Mouse (Mus musculus) spleen, postnatal 4 days (tissue): ENCODE measurements around the gene Tbc1d2b.

Experiments used
- DNase-seq, 2 experiments: peaks; one replicate each; pipeline ENCODE4 v3.0.0; 2022; ENCODE audit warnings: low spot score in 2 of 2

Gene Tbc1d2b

GRCm38 (mm10) chr9:90265322-90266039, 5.1 kb downstream of the Tbc1d2b start:
- DNase-seq, result peak in 1 of 2 experiments; percentile 45

- DNase-seq, result peak in 1 of 2 experiments; percentile 50
Observed at GRCm38 (mm10) chr9:90263340-90263679, 7.3 kb downstream of the Tbc1d2b start.

- peak in 1 of 2 experiments; percentile 8 for DNase-seq
Observed at GRCm38 (mm10) chr9:90262591-90263339, 7.8 kb downstream of the Tbc1d2b start.

- DNase-seq, result peak in 1 of 2 experiments; percentile 12
Observed at GRCm38 (mm10) chr9:90262063-90262462, 8.5 kb downstream of the Tbc1d2b start.

- no peak for DNase-seq
Observed at GRCm38 (mm10) chr9:90260600-90261375, 9.8 kb downstream of the Tbc1d2b start.

GRCm38 (mm10) chr9:90260079-90260478, 10.5 kb downstream of the Tbc1d2b start:
- no peak for DNase-seq

GRCm38 (mm10) chr9:90259400-90259950, 11.1 kb downstream of the Tbc1d2b start:
- DNase-seq, result no peak

- DNase-seq, result no peak
Observed at GRCm38 (mm10) chr9:90257754-90258531, 12.7 kb downstream of the Tbc1d2b start.

GRCm38 (mm10) chr9:90257220-90257619, 13.4 kb downstream of the Tbc1d2b start:
- no peak for DNase-seq

- DNase-seq, result no peak
Observed at GRCm38 (mm10) chr9:90255844-90256405, 14.7 kb downstream of the Tbc1d2b start.

GRCm38 (mm10) chr9:90253181-90253580, 17.4 kb downstream of the Tbc1d2b start:
- no peak for DNase-seq

- DNase-seq, result peak in 1 of 2 experiments; percentile 35
Observed at GRCm38 (mm10) chr9:90250964-90251750, 19.4 kb downstream of the Tbc1d2b start.

- peak in 1 of 2 experiments; percentile 69 for DNase-seq
Observed at GRCm38 (mm10) chr9:90250141-90250775, 20.3 kb downstream of the Tbc1d2b start.

- DNase-seq, result no peak
Observed at GRCm38 (mm10) chr9:90249036-90249435, 21.6 kb downstream of the Tbc1d2b start.

- no peak for DNase-seq
Observed at GRCm38 (mm10) chr9:90248326-90248725, 22.3 kb downstream of the Tbc1d2b start.

GRCm38 (mm10) chr9:90247316-90247715, 23.3 kb downstream of the Tbc1d2b start:
- no peak for DNase-seq

- DNase-seq, result no peak
Observed at GRCm38 (mm10) chr9:90245781-90246180, 24.8 kb downstream of the Tbc1d2b start.

- no peak for DNase-seq
Observed at GRCm38 (mm10) chr9:90245206-90245605, 25.4 kb downstream of the Tbc1d2b start.

GRCm38 (mm10) chr9:90244301-90245151, 26.1 kb downstream of the Tbc1d2b start:
- DNase-seq, result no peak
